Mouse (Mus musculus) erythroblast, embryonic 14.5 days (primary cell): ENCODE results near the gene Prr13.

Experiments used
- GATA1 ChIP-seq: IDR thresholded peaks from 2 replicates; pipeline ENCODE4 v1.6.1; 2012; ENCODE audit warnings: low read length, inconsistent platforms, mixed read lengths
- TAL1 ChIP-seq: IDR thresholded peaks from 3 replicates; pipeline ENCODE4 v1.6.1; 2012; ENCODE audit warnings: low read length, inconsistent platforms, mixed read lengths

DNA sequence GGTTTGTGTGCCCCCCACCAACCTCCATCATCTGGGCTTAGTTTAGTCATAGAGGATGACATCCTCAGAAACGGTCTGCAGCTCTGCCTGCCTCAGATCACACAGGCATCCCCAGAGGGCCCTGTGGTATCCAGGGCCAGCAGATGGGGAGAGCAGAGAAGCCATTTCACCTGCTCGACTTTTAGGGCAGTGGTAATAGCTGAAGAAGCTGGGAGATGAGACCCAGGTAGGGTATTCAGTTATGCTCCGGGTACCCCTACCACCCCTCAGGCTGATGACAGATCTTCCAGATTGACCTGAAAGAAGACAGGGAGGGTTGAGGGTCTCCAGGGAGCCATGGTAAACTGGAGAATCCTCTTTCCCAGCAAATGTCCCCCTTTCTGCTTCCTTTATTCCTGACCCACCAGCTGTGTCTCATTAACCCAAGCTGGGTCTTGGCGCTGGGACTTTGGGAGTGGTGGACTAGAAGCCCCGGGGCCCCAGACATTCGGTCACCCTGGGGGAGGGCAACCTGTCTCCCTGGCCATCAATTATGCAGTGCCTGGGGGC, 52.5 kb downstream of the Prr13 start:
- TF ChIP-seq TAL1 (no peak), GATA1 (no peak)
